18 mouse cellular contexts compared by ENCODE assay signal in the genomic region with DNA sequence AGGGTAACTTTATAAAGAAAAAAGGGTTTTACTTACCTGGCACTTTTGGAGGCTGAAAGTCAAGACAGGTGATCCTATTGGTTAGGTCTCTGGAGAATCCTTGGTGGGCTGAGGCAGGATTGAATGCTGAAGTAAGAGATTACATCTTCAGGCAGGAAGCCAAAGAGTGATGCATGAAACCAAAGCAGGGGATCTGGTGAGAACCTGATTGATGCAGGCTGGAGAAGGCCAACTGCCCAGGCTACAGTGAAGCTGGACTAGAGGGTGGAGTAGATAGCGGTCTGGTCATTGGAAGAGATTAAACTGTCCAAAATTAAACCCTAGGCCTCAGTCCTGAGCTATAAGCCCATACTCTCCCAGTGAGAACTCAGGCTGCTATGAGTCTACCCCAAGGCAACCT.
DNase-seq lines count a peak whose midpoint lies in the region; TF ChIP-seq lines count a peak whose summit lies in the region.
"Had no signal": no experiment of that assay in that cellular context is flagged by ENCODE, and none has a peak within 500 bp of the region (broad histone marks: within the 10 kb centered on the region; RNA-seq: fewer than 3 reads in every experiment).

No protein-coding gene starts in this region.

- intact Hi-C loops in gastrocnemius, adult 2 months (cut with DNase I) = loop anchor here (5.0 kb wide), 1 partner anchor 34 kb away; no protein-coding TSS in a partner anchor
- intact Hi-C loops in gastrocnemius, postnatal 36 days (cut with DNase I) = loop anchor here (5.0 kb wide), 1 partner anchor 34 kb away; no protein-coding TSS in a partner anchor
- intact Hi-C loops in heart, adult 2 months (cut with DNase I) = loop anchor here (5.0 kb wide), 3 partner anchors 39 to 96 kb away; a partner anchor contains a TSS
- intact Hi-C loops in heart, postnatal 14 days (cut with DNase I) = loop anchor here (5.0 kb wide), 5 partner anchors 39 to 96 kb away; a partner anchor contains a TSS

- H3K4me2 ChIP-seq in myocyte (ENCODE audit: low read depth) = peak overlapping the region; percentile 63
- H3K4me2 ChIP-seq: embryonic facial prominence, embryonic 12.5 days; forebrain, embryonic 13.5 days; forebrain, embryonic 15.5 days had no signal

- TF ChIP-seq CTCF in gastrocnemius, adult 2 months (IDR thresholded peaks at IDR 0.05) = no peak
- no peak for TF ChIP-seq CTCF in heart, adult 2 months (IDR thresholded peaks at IDR 0.05)
- no peak for TF ChIP-seq CTCF in layer of hippocampus, adult 2 months (conservative IDR thresholded peaks at IDR 0.05)

- H3K36me3 ChIP-seq in heart, adult 2 months (ENCODE audit: control insufficient read depth, insufficient read depth, low read length) = no peaks in the 10 kb centered on the region
- H3K36me3 ChIP-seq in myocyte (ENCODE audit: control insufficient read depth, insufficient read depth) = no peaks in the 10 kb centered on the region
- H3K36me3 ChIP-seq: embryonic facial prominence, embryonic 10.5 days; embryonic facial prominence, embryonic 12.5 days; forebrain, embryonic 15.5 days had no signal

- no peak overlapping the region for H3ac ChIP-seq in myocyte (ENCODE audit: control insufficient read depth, insufficient read length)

- peaks cover 25% of the 10 kb centered on the region for H3K4me1 ChIP-seq in heart, adult 2 months (ENCODE audit: control insufficient read depth, insufficient read depth, low read length)
- H3K4me1 ChIP-seq: forebrain, embryonic 13.5 days had no signal

- peak; percentile 26 for DNase-seq in gastrocnemius, adult 2 months
- DNase-seq in gastrocnemius, postnatal 36 days = no peak
- DNase-seq in heart, adult 2 months = no peak
- DNase-seq in heart, postnatal 14 days = no peak
- DNase-seq in layer of hippocampus, adult 2 months (ENCODE audit: low spot score in 2 of 2) = no peak
- DNase-seq in frontal cortex, postnatal 36 days (ENCODE audit: low spot score in 2 of 2) = no peak
- DNase-seq: adrenal gland, adult 8-10 months; adrenal gland, postnatal 14 days; adrenal gland, postnatal 36 days; cerebellum, adult 2 months; cerebellum, adult 9-10 months; cerebellum, postnatal 25 days had no signal

- no peak overlapping the region for H3K9ac ChIP-seq in heart, adult 2 months (ENCODE audit: low read depth, low read length)
- H3K9ac ChIP-seq: embryonic facial prominence, embryonic 12.5 days; forebrain, embryonic 13.5 days; forebrain, embryonic 15.5 days had no signal

- H3K4me3 ChIP-seq in gastrocnemius, adult 2 months = no peak overlapping the region
- H3K4me3 ChIP-seq in heart, adult 2 months = no peak overlapping the region
- no peak overlapping the region for H3K4me3 ChIP-seq in myocyte
- H3K4me3 ChIP-seq in layer of hippocampus, adult 2 months = no peak overlapping the region
- H3K4me3 ChIP-seq: embryonic facial prominence, embryonic 10.5 days; embryonic facial prominence, embryonic 12.5 days; forebrain, embryonic 13.5 days; forebrain, embryonic 15.5 days had no signal

- no peaks in the 10 kb centered on the region for H3K79me2 ChIP-seq in heart, adult 2 months (replicated peaks; ENCODE audit: control insufficient read depth, insufficient read depth, low read length)
- no peaks in the 10 kb centered on the region for H3K79me2 ChIP-seq in myocyte (ENCODE audit: control insufficient read depth, insufficient read depth)

- no peak for TF ChIP-seq EP300 in heart, adult 2 months (IDR thresholded peaks at IDR 0.05; ENCODE audit: insufficient read depth, low read depth, low read length)

- peak overlapping the region; percentile 83 for H3K27ac ChIP-seq in gastrocnemius, adult 2 months
- H3K27ac ChIP-seq in heart, adult 2 months = peak overlapping the region; percentile 81
- no peak overlapping the region for H3K27ac ChIP-seq in layer of hippocampus, adult 2 months
- H3K27ac ChIP-seq: embryonic facial prominence, embryonic 10.5 days; embryonic facial prominence, embryonic 12.5 days; forebrain, embryonic 13.5 days; forebrain, embryonic 15.5 days had no signal

- TF ChIP-seq POLR2A in heart, adult 2 months (IDR thresholded peaks at IDR 0.05; ENCODE audit: insufficient read depth, low read depth, low read length) = no peak
- TF ChIP-seq POLR2A in myocyte (IDR thresholded peaks at IDR 0.05; ENCODE audit: insufficient read length, low read depth) = no peak

- WGBS in heart, adult 2 months = 68% methylated on average over 1 of the region's 1 CpGs

- H3K27me3 ChIP-seq in heart, adult 2 months (ENCODE audit: control insufficient read depth, insufficient read depth, low read length) = no peaks in the 10 kb centered on the region
- no peaks in the 10 kb centered on the region for H3K27me3 ChIP-seq in myocyte (ENCODE audit: control insufficient read depth, insufficient read depth, insufficient read length)
- H3K27me3 ChIP-seq: embryonic facial prominence, embryonic 12.5 days; forebrain, embryonic 13.5 days; forebrain, embryonic 15.5 days; Patski had no signal

TF ChIP-seq in myocyte, 11 proteins besides CTCF, POLR2A, EP300 and RAD21:
- TF ChIP-seq TCF12 (IDR thresholded peaks at IDR 0.05; ENCODE audit: insufficient read depth, poor library complexity, severe bottlenecking) (no peak), CEBPB (IDR thresholded peaks at IDR 0.05; ENCODE audit: insufficient read depth, poor library complexity, severe bottlenecking) (no peak)
